Mouse (Mus musculus) neural tube, embryonic 10.5 days (tissue): ENCODE measurements around the gene Dnajc11.

Source experiments
- DNase-seq: peaks from one replicate; pipeline ENCODE4 v3.0.0-alpha.2; 2017; ENCODE audit warnings: low spot score; ENCODE audit errors: extremely low spot score

Dnajc11 gene

GRCm38 (mm10) chr4:151983560-151983959 lies 50.1 kb downstream of the Dnajc11 start:
- DNase-seq = peak; percentile 42

DNA sequence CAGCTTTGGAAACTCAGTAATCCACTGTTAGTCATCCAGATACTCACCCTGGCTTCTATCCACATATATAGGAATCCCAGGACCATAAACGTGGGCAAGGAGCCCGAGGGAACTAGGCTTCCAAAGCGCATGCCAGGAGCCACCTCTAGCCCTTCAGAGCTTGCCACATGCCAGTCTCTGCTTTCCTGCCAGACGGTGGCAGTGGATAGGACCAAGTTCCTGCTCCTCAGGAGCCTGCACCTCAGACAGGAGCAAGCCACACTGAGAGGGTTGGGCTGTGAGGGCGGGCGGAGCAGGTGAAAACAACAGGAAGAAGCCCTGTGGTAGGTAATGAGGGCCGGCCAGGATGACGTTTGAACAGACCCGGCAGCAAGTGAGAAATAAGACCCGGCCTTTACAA lies 52.4 kb downstream of the Dnajc11 start:
- no peak for DNase-seq

DNA sequence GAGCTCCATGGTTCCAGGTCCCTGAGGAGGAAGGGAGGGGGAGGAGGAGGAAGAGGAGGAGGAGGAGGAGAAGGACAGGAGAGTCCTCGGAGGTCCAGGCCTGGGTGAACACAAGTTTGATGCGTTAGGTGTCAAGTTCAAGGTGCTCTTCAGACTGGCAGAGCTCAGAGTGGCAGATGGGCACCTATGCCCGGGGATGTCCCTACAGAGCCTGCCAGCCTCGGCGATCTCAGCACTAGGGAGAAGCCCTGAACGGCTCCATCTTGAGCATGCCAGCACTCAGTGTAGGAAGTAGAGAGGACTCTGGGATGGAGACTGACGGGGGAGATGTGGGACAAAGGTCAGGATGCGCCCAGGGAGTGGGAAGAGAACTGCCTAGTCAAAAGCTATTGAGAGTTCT lies 53.2 kb downstream of the Dnajc11 start:
- DNase-seq = no peak

DNA sequence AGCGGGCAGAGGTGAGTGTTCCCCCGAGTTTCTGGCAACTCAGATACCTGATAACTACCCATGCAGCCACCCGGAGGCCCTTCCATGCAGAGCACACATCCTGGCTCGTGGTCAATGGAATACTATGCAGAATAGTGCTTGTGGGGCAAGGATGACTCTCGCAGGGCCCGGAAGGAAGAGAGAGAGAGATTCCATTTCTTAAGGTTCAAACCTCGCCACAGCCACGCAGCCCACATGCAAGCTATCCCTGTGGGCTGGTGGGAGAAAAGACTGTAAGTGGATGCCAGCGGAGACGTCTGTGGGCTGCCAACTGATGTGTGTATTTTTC lies 54.5 kb downstream of the Dnajc11 start:
- DNase-seq = no peak

- peak; percentile 74 for DNase-seq
These were observed 55.0 kb downstream of the Dnajc11 start, which contains the start of gene Thap3 for GRCm38 (mm10) chr4:151988342-151989109. Thap3 (minus strand) TSS chr4:151988997.

GRCm38 (mm10) chr4:151989110-151989488 lies 55.6 kb downstream of the Dnajc11 start:
- peak; percentile 38 for DNase-seq

GRCm38 (mm10) chr4:151992091-151992490 lies 58.6 kb downstream of the Dnajc11 start:
- no peak for DNase-seq

DNA sequence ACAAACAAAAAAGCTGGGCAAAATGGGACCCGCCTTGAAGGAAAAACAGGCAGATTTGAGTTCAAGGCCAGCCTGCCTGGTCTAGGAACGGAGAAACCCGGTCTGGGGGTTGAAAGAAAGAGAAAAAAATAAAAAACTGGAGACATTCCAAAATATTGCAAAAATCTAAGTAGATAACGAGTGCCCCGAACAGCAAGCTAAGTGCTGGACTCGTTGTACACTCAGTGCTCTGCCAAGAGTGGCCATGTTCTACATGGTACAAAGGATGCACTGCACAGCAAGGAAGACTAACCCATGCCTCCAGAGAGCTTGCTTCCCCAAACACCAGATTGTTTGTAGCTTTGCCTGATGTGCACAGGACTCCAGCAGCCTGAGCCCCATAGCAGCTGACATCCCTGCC lies 59.5 kb downstream of the Dnajc11 start:
- no peak for DNase-seq

- DNase-seq = peak; percentile 65
These were observed 61.0 kb downstream of the Dnajc11 start for GRCm38 (mm10) chr4:151994228-151995171.

DNA sequence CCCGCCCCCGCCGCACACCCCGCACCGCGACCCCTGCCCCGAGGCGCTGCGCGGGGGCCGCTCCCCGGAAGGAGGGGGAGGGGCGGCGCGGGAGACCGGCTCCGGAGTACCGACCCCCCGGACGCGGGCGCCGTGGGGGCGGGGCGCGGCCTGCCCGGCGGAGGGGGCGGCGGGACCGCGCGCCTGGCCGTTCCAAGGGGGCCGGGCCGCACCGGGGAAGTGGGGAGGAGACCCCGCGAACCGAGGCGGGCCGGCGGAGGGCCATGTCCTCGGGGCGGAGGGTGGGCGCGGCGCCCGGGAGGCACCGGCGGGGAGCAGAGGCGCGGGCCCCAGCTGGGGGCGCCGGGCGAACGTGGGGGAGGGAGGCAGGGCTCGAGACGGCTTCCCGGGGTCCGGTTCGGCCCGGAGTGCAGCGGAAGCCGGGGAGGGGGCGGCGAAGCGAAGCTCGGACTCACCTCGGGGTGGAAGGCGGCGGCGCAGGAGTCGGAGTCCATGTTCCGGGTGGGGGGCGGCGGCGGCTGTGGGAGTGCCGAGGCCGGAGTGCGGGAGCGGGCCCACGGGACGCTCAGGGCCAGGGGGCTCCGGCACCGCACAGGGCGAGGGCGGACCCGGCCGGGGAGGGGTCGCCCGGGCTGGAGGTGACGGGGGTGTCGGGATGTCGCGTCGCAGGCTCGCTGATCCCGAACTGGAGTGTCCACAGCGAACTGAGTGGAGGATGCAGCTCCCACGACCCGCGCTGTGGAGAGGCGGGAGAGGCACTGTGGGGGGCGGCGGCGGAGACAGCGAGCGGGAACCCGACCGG lies 62.1 kb downstream of the Dnajc11 start:
- no peak for DNase-seq

DNA sequence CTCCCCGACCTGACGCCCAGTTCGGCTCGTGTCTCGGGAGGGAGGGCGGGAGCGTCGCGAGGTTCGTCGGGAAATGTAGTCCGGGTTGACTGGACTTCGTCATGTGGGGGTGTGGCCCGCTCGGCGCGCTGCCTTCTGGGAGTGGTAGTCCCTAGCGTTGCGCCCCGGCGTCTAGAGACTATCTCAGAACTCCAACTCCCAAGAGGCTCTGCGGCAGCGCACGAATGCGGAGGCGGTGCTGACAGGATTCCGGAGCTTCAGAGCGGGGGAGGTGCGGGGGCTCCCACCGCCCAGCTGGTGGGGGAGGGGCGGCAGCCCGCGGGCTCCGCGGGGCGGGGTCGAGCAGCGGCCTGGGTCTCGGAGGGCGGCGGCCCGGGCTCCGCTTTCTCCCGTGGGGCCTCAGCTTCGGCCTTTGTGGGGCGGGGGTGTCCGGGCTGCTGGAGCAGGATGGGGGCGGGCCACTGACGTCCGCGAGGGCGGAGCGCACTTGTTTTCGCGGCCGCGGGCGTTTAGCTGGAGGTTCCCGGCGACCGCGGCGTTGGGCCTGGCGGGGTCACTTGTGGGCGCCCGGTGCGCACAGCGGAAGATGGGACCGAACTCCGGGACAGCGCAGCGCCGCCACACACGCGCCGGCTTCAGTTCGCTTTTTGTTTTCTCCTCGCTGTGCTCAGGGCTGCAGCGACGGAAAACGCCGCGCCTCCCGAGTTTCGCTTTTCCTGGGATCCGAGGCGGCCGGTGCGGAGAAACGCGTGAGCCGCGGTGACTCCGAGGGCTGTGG lies 62.9 kb downstream of the Dnajc11 start, which contains the start of gene Phf13:
Gene Phf13, minus strand, starts transcription at position 86 of the 778 bp plus-strand sequence.
- peak; percentile 99 for DNase-seq

DNA sequence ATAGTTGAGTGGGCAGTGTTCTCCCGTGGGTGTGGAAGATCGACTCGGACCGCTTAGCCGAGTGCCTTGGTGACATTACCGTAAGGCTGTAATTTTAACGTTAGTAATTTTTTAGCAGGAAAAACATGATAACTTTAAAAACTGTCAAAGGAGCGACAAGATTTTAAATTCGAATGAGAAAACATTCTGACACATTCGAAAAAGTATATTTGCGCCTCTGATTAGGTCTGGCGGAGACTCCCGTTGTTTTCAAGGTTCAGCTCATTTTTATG lies 63.4 kb downstream of the Dnajc11 start:
- DNase-seq = no peak

- no peak for DNase-seq
These were observed 64.2 kb downstream of the Dnajc11 start for GRCm38 (mm10) chr4:151997701-151998100.

- DNase-seq = no peak
These were observed 66.0 kb downstream of the Dnajc11 start for GRCm38 (mm10) chr4:151999481-151999880.

DNA sequence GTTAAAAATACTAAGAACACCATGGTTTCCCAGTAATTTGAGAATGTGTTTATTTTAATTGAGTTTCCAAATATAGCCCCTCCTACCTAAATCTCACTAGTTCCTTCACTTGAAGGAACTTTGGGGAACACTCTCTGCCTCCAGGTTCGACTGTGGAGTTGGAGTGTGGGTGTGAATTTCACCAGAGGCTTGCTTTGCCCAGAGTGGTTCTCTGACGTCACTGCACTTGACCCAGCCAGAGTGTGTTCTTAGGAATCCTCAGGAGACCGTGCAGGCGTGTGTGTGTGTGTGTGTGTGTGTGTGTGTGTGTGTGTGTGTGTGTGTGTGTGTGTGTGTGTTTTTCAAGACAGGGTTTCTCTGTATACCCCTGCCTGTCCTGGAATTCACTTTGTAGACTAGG lies 67.4 kb downstream of the Dnajc11 start:
- DNase-seq = no peak

- no peak for DNase-seq
These were observed 67.8 kb downstream of the Dnajc11 start for GRCm38 (mm10) chr4:152001335-152001734.

GRCm38 (mm10) chr4:152002063-152002462 lies 68.6 kb downstream of the Dnajc11 start:
- no peak for DNase-seq

DNA sequence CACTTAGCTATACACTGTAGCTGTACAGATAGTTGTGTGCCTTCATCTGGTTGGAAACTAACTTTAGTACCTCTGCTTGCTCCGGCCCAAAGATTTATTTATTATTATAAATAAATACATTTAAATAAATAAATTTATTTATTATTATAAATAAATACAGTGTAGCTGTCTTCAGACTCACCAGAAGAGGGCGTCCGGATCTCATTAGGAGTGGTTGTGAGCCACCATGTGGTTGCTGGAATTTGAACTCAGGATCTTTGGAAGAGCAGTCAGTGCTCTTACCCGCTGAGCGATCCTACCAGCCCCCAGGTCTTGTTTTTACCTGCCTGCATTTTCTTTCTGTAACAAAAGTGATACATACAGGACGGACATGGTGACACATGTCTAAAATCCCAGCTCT lies 72.6 kb downstream of the Dnajc11 start:
- no peak for DNase-seq

- DNase-seq = no peak
These were observed 73.3 kb downstream of the Dnajc11 start for GRCm38 (mm10) chr4:152006812-152007211.

- DNase-seq = no peak
These were observed 74.1 kb downstream of the Dnajc11 start for GRCm38 (mm10) chr4:152007481-152008147.

GRCm38 (mm10) chr4:152008148-152008500 lies 74.6 kb downstream of the Dnajc11 start:
- DNase-seq = no peak
